Mouse (Mus musculus) liver, embryonic 11.5 days (tissue): ENCODE measurements around the gene Bspry. TPM values are rescaled to one million over a fixed set of nuclear protein-coding genes. Genes with fewer than 3 reads are reported as not detected.

Experiments
- ATAC-seq: fragments of 200-750 bp; cut with Nextera tagmentation; replicated peaks from 2 replicates; pipeline ENCODE4 v1.8.0; 2017; ENCODE audit warnings: moderate number of reproducible peaks, mild to moderate bottlenecking, moderate TSS enrichment, moderate library complexity; ENCODE audit not compliant: low FRiP score
- DNase-seq: peaks from one replicate; pipeline ENCODE4 v3.0.0-alpha.2; 2017; ENCODE audit warnings: low spot score
- H3K27ac ChIP-seq: fragments of 300-500 bp; sonication (generic); 2 replicates; pipeline ENCODE4 v1.5.1; 2014; ENCODE audit warnings: mild to moderate bottlenecking, low read depth, low read length, control low read depth
- H3K27me3 ChIP-seq: fragments of 300-500 bp; sonication (generic); replicated peaks from 2 replicates; pipeline ENCODE4 v1.6.1; 2014; ENCODE audit warnings: low read length, mixed read lengths; ENCODE audit not compliant: control insufficient read depth, insufficient read depth
- H3K36me3 ChIP-seq: fragments of 300-500 bp; sonication (generic); 2 replicates; pipeline ENCODE4 v1.6.1; 2014; ENCODE audit warnings: mild to moderate bottlenecking, low read length, moderate library complexity, mixed read lengths; ENCODE audit not compliant: control insufficient read depth, insufficient read depth
- H3K4me1 ChIP-seq: fragments of 300-500 bp; sonication (generic); replicated peaks from 2 replicates; pipeline ENCODE4 v1.6.1; 2014; ENCODE audit warnings: low read length, mixed read lengths; ENCODE audit not compliant: control insufficient read depth, insufficient read depth
- H3K4me2 ChIP-seq: fragments of 300-500 bp; sonication (generic); 2 replicates; pipeline ENCODE4 v1.6.1; 2014; ENCODE audit warnings: mild to moderate bottlenecking, control low read depth, moderate library complexity
- H3K4me3 ChIP-seq: fragments of 300-500 bp; sonication (generic); 2 replicates; pipeline ENCODE4 v1.5.1; 2014; ENCODE audit warnings: low read depth, low read length, control low read depth
- H3K9ac ChIP-seq: fragments of 300-500 bp; sonication (generic); 2 replicates; pipeline ENCODE4 v1.6.1; 2014; ENCODE audit warnings: low read depth, low read length, control low read depth
- H3K9me3 ChIP-seq: fragments of 300-500 bp; sonication (generic); 2 replicates; pipeline ENCODE4 v1.6.1; 2016; ENCODE audit warnings: low read length, inconsistent platforms, mixed read lengths; ENCODE audit not compliant: control insufficient read depth
- WGBS: fragments of 180-500 bp; shearing (Covaris S2); extraction: QIAGEN DNeasy Blood & Tissue Kit; methylation state at CpG from one replicate; pipeline ENCODE4 v1.1.7; 2014; 5-methylcytosine and 5-hydroxymethylcytosine counted together
- polyA plus RNA-seq: library from polyadenylated mRNA; unstranded; fragments of >200 nt; fragmentation: Nextera tagmentation; extraction: Ambion mirVana; gene quantifications from 2 replicates; pipeline ENCODE4 v1.2.1, GENCODE M21; 2014

Bspry gene
- polyA plus RNA-seq, 1 experiment from 2014 or later: 0.48 TPM

DNA sequence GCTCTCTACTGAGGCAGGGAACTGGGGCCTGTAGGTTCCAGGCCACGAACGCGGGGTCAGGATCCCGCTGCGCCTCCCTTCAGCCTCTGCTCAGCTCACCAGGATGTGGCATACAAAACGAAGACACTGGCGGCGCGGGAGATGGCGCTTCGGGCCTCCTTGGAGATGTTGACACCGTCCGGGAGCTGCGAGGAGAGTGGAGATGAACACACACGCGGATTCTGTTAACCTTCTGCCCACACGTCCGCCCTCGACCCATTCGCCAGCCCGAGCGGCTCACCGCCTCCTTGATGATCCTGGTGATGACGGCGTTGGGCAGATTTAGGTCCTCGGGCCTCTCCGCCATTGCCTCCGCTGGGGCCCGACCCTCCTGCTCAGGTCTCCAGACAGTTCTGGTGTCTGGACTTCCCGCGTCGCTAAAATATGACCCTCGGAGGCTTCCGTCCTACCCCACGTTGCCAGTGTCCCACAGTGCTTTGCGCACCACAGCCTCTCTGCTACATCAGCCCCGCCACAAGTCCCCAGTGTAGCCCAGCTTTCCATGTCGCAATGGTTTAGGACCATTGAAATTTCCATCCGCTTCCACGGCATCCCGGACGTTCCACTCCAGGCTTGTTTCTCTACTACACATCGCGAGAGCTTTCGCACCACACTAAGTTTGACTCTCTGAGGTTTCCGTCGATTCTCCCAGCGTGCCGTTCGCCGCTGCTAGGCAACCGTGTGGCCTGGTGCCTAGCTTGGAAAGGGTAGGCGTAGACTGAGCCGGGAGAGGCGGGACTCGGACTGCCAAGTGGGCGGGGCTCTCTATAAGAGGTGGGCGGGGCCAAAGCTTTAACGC lies 45.0 kb downstream of the Bspry start, which contains the start of the genes Pole3 and 4933430I17Rik:
Gene Pole3, minus strand, starts transcription at position 418 of the 838 bp plus-strand sequence.
Gene 4933430I17Rik, plus strand, starts transcription at position 719 of the 838 bp plus-strand sequence.
- DNase-seq: peak; percentile 92
- ATAC-seq: peak; percentile 95
- under 1% methylated on average over 59 of the region's 59 CpGs for WGBS
- H3K4me2 ChIP-seq: peak within 1 kb of the TSS; percentile 76
- no peaks in the 10 kb centered on the region for H3K27me3 ChIP-seq
- peaks cover 11% of the 10 kb centered on the region for H3K36me3 ChIP-seq
- peaks cover 6% of the 10 kb centered on the region for H3K4me1 ChIP-seq
- H3K27ac ChIP-seq: peak within 1 kb of the TSS; percentile 49
- H3K9ac ChIP-seq: peak within 1 kb of the TSS; percentile 90
- peak within 1 kb of the TSS; percentile 82 for H3K4me3 ChIP-seq
- no peaks in the 10 kb centered on the region for H3K9me3 ChIP-seq

DNA sequence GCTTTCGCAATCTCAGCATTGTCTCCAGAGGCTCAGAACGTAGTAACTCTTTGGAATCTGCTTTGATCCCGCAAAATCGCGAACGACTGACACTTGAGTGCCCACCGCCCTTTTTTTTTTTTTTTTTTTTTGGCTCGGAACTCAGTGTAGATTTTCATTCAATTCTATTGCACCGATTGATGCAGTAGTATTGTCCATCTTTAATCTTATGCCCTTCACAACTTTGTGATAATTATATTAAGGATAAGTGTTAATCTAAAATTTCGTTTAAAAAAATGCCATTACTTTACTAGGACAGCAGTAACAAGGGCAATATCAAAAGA lies 45.6 kb downstream of the Bspry start:
- peak overlapping the region; percentile 76 for H3K4me2 ChIP-seq
- no peak for ATAC-seq
- H3K27me3 ChIP-seq: no peaks in the 10 kb centered on the region
- no peak overlapping the region; the same call in 1 of the 2 replicates for H3K27ac ChIP-seq
- 2% methylated on average over 10 of the region's 10 CpGs for WGBS
- H3K4me1 ChIP-seq: peaks cover 6% of the 10 kb centered on the region
- H3K4me3 ChIP-seq: peak overlapping the region; percentile 82
- H3K9me3 ChIP-seq: no peaks in the 10 kb centered on the region
- no peak for DNase-seq
- H3K9ac ChIP-seq: no peak overlapping the region
- peaks cover 11% of the 10 kb centered on the region for H3K36me3 ChIP-seq

DNA sequence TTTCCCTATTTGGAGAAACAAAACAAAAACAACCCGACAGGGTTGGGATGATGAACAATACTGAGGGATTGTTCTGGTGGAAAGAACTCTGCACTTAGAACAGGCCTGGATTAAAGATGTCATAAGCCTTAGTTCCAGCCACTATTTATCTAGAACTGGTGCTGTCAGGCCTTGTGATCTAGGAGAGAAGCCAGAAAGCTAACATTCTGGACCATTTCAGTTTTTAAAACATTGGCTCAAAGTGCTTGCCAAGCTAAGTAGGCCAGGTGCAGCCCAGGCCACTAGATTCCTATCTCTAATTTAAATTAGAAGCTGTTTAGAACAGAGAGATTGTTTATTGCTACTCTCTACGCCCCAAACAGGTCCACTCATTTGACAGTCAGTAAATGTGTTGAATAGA lies 46.4 kb downstream of the Bspry start:
- WGBS: 61% methylated on average over 2 of the region's 2 CpGs
- peaks cover 11% of the 10 kb centered on the region for H3K36me3 ChIP-seq
- H3K9ac ChIP-seq: no peak overlapping the region
- no peak overlapping the region for H3K4me2 ChIP-seq
- H3K4me1 ChIP-seq: peaks cover 10% of the 10 kb centered on the region
- H3K9me3 ChIP-seq: no peaks in the 10 kb centered on the region
- no peak overlapping the region for H3K27ac ChIP-seq
- H3K27me3 ChIP-seq: no peaks in the 10 kb centered on the region
- ATAC-seq (no peak), DNase-seq (no peak)
- H3K4me3 ChIP-seq: no peak overlapping the region

DNA sequence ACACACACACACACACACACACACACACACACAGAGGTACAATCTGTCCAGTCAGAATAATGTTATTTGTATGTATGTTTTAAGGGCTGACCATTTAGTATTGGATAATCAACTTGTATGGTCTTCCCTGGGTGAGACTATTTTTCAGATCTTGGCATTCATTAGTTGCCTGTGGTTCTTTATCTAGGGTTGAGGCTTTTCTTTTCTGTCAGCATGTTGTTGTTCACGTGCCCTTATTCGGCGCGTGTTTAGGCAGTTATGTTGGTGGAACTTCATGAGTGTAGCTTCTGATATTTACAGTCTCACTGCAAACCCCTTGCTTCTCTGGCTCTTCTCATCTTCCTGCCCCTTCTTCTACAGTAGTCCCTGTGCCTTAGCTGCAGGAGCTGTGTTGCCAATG lies 47.8 kb downstream of the Bspry start:
- Histone ChIP-seq H3K27ac (no peak overlapping the region), H3K27me3 (no peaks in the 10 kb centered on the region), H3K9ac (no peak overlapping the region), H3K4me2 (no peak overlapping the region), H3K36me3 (peaks cover 6% of the 10 kb centered on the region), H3K4me1 (peaks cover 10% of the 10 kb centered on the region), H3K9me3 (no peaks in the 10 kb centered on the region), H3K4me3 (no peak overlapping the region)
- ATAC-seq: no peak
- WGBS: 54% methylated on average over 4 of the region's 4 CpGs
- no peak for DNase-seq

DNA sequence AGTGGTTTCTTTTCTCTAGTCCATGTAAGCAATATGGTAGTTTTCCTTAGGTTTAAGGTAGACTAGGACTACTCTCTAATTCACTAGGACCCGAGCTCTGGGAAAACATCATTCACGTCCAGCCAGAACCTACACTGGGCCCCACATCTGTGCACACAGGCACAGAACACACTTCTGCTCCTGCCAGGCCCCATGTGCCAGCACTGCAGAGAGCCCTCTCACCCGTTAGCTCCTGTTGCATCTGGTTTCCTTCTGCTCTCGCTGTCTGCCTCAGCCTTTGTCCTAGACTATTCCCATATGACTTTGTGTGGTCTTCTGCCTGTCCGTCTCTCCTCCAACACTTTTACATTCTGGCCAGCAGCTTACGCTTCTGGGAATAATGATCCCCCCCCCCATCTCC lies 53.9 kb downstream of the Bspry start:
- Histone ChIP-seq H3K27me3 (no peaks in the 10 kb centered on the region), H3K4me1 (peaks cover 4% of the 10 kb centered on the region; the same call in 1 of the 2 replicates), H3K9ac (no peak overlapping the region), H3K4me2 (no peak overlapping the region), H3K4me3 (no peak overlapping the region), H3K9me3 (no peaks in the 10 kb centered on the region), H3K27ac (no peak overlapping the region), H3K36me3 (no peaks in the 10 kb centered on the region)
- no peak for DNase-seq
- 78% methylated on average over 6 of the region's 6 CpGs for WGBS
- no peak for ATAC-seq

DNA sequence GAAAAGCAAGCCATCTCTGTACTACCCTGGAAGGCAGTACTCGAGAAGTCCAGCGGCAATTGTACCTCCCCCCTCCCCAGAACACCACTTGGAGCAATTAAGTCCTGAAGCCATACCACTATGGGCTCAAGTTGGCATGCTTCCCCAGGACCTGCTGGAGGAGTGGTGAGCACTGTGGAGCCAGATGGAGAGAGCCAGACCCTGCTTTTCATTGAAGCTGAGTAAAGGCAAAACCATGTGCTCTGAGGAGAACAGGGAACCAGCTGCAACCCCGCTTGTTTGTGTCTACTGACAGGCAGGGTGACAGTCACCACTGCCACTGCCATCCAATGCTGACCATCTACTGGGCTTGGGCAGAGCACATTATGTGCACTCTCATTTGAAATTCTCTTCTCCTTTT lies 61.9 kb downstream of the Bspry start:
- no peak overlapping the region for H3K4me2 ChIP-seq
- no peaks in the 10 kb centered on the region for H3K4me1 ChIP-seq
- H3K36me3 ChIP-seq: no peaks in the 10 kb centered on the region
- H3K9me3 ChIP-seq: no peaks in the 10 kb centered on the region
- H3K9ac ChIP-seq: no peak overlapping the region
- no peak for ATAC-seq
- H3K27ac ChIP-seq: no peak overlapping the region
- no peak overlapping the region for H3K4me3 ChIP-seq
- 84% methylated on average over 3 of the region's 3 CpGs for WGBS
- no peak for DNase-seq
- no peaks in the 10 kb centered on the region for H3K27me3 ChIP-seq

DNA sequence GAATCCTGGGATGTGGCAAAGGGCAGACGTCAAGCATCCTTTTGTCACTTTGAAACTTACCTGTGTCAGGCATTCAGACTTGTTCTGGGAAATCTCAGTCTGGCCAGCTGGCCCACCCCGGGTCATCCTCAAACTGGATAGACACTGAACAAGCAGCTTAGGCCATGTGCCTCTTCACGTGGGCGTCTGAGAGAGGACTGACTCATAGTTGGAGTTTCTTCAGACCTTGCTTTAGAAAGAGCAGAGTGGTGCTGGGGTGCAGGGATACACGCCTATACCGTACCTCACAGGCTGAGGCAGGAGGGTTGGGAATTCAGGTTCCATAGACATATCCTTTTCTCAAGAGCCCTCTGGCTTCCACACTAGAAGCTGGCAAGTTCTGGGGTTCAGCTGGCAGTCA lies 63.9 kb downstream of the Bspry start:
- H3K27me3 ChIP-seq: no peaks in the 10 kb centered on the region
- DNase-seq (no peak), ATAC-seq (no peak)
- H3K9me3 ChIP-seq: no peaks in the 10 kb centered on the region
- no peak overlapping the region for H3K27ac ChIP-seq
- 80% methylated on average over 6 of the region's 6 CpGs for WGBS
- H3K9ac ChIP-seq: no peak overlapping the region
- no peak overlapping the region for H3K4me2 ChIP-seq
- no peaks in the 10 kb centered on the region for H3K36me3 ChIP-seq
- no peak overlapping the region for H3K4me3 ChIP-seq
- no peaks in the 10 kb centered on the region for H3K4me1 ChIP-seq

DNA sequence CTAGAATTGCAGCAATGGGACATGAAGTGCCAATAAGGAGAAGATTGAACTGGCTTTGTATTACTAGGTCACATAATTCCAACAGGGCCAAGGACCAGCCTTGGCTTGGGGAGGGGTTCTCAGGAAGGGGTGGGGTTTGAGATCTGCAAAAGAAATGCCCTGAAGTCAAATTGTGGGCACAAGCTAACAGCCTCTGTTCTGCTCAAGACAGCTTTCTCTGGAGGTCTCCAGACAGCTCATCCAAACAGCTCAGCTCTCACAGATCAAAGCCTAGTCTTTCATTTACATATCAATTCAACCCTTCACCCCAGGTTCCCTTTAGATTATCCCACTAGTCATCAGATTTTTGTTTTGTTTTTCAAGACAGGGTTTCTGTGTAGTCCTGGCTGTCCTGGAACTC lies 64.9 kb downstream of the Bspry start:
- DNase-seq (no peak), ATAC-seq (no peak)
- Histone ChIP-seq H3K4me3 (no peak overlapping the region), H3K9me3 (no peaks in the 10 kb centered on the region), H3K4me2 (no peak overlapping the region), H3K27ac (no peak overlapping the region), H3K9ac (no peak overlapping the region), H3K36me3 (no peaks in the 10 kb centered on the region), H3K27me3 (no peaks in the 10 kb centered on the region), H3K4me1 (no peaks in the 10 kb centered on the region)
